Mouse (Mus musculus): ENCODE results near the gene Tmem120b. TPM values are rescaled to one million over a fixed set of nuclear protein-coding genes. Genes with fewer than 3 reads are reported as not detected.
"Not testable (repeated sequence)": the region's sequence is repeated elsewhere in the genome, so short reads cannot be mapped to it uniquely, and the experiment has no call there.

The Tmem120b gene
- total RNA-seq, 2 experiments from 2014 or later = 1.4 TPM

GRCm38 (mm10) chr5:123050918-123051317 lies 17.3 kb upstream of the Tmem120b start:
- ATAC-seq (replicated peaks; ENCODE audit: poor library complexity) = no peak

GRCm38 (mm10) chr5:123051736-123052135 lies 16.5 kb upstream of the Tmem120b start:
- no peak for ATAC-seq (replicated peaks; ENCODE audit: poor library complexity)

GRCm38 (mm10) chr5:123057366-123058250 lies 10.6 kb upstream of the Tmem120b start:
- ATAC-seq (replicated peaks; ENCODE audit: poor library complexity) = peak; percentile 93

GRCm38 (mm10) chr5:123058251-123059102 lies 9.7 kb upstream of the Tmem120b start:
- ATAC-seq (replicated peaks; ENCODE audit: poor library complexity) = 0 out of 2 replicates have a peak, but pooled peaks have one; percentile 5

- ATAC-seq (replicated peaks; ENCODE audit: poor library complexity) = 0 out of 2 replicates have a peak, but pooled peaks have one; percentile 21
These were observed 8.3 kb upstream of the Tmem120b start for GRCm38 (mm10) chr5:123059757-123060520.

- ATAC-seq (replicated peaks; ENCODE audit: poor library complexity) = no peak
These were observed 7.4 kb upstream of the Tmem120b start for GRCm38 (mm10) chr5:123060706-123061401.

GRCm38 (mm10) chr5:123061402-123061749 lies 6.8 kb upstream of the Tmem120b start:
- not testable (repeated sequence) for ATAC-seq (replicated peaks; ENCODE audit: poor library complexity)

GRCm38 (mm10) chr5:123063141-123063540 lies 5.1 kb upstream of the Tmem120b start:
- no peak for ATAC-seq (replicated peaks; ENCODE audit: poor library complexity)

- ATAC-seq (replicated peaks; ENCODE audit: poor library complexity) = peak; percentile 53
These were observed 4.0 kb upstream of the Tmem120b start for GRCm38 (mm10) chr5:123064207-123064606.

- peak; percentile 98 for ATAC-seq (replicated peaks; ENCODE audit: poor library complexity)
These were observed 720 bp upstream of the Tmem120b start for GRCm38 (mm10) chr5:123067395-123067995.

- no peak for ATAC-seq (replicated peaks; ENCODE audit: poor library complexity)
These were observed 499 bp downstream of the Tmem120b start for GRCm38 (mm10) chr5:123068714-123069113.

GRCm38 (mm10) chr5:123075576-123076418 lies 7.6 kb downstream of the Tmem120b start:
- peak; percentile 79 for ATAC-seq (replicated peaks; ENCODE audit: poor library complexity)

GRCm38 (mm10) chr5:123076419-123077281 lies 8.4 kb downstream of the Tmem120b start:
- ATAC-seq (replicated peaks; ENCODE audit: poor library complexity) = peak; percentile 84

- ATAC-seq (replicated peaks; ENCODE audit: poor library complexity) = no peak
These were observed 11.4 kb downstream of the Tmem120b start for GRCm38 (mm10) chr5:123079568-123079967.

GRCm38 (mm10) chr5:123080041-123080440 lies 11.8 kb downstream of the Tmem120b start:
- ATAC-seq (replicated peaks; ENCODE audit: poor library complexity) = no peak

GRCm38 (mm10) chr5:123080510-123080909 lies 12.3 kb downstream of the Tmem120b start:
- ATAC-seq (replicated peaks; ENCODE audit: poor library complexity) = no peak

GRCm38 (mm10) chr5:123083340-123084050 lies 15.3 kb downstream of the Tmem120b start:
- ATAC-seq (replicated peaks; ENCODE audit: poor library complexity) = no peak
